Mouse (Mus musculus): ENCODE measurements at regions not wholly inside any gene's neighbourhood (a gene's known extent, or its start where the extent isn't known, plus 50 kb on each side); places are given as distances from the start of the nearest gene placed in this dataset.

DNA sequence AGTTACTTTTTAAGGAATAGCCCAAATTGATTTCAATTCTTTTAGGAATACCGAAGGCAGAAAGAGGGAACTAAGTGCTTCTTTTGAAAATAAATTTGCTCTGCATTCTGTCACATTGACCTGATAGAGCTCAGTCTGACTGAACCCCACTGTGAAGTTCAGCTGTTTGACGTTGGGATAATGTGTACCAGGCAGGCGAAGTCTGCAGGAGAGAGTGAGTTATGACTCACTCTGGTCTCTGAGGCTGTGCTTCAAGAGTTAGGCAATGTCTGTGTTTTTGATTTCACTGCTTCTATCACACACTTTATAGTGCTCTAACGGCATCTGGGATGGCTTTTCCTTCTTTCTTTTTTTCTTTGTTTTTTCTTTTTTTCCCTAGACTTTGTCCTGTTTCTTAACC lies 283.5 kb downstream of the Naf1 start:
- in situ Hi-C loops (cut with MboI, MseI) = no loop called here

DNA sequence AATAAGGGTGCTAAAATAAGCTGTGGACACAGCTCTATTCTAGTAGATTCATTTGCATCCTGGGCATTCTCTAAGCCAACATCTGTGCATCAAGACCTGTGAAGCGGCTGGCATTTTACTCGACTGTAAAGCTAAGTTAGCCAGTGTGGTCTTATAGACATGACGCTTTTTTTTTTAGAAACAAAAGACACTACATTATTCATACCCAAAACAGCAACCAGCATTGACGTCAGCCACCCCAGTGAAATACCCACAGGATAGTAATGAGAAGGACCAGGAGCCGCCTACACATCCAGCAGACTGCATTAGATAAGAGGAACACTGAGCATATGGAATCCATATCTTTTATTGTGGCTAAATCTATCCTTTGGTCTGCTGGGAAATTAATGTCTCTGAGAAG lies 321.7 kb downstream of the Naf1 start:
- in situ Hi-C loops (cut with MboI, MseI) = no loop called here

DNA sequence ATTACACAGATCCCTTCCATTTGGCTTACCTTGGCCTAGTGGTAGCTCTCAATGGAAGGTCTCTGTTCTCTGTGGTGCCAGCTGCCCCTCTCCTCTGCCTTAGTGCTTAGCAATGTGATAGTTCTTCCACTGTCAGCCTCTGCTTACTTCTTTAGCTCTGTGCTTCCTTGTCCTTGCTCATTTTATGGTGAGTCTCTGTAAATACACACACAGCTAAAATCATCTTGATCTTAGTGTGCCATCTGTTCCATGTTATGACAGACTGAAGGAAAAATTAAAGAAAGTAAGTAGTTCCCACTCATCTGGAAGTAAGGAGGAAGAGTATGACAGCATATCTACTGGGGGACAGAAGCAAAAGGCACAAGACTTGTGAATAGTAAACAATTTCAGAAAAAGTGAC lies 324.4 kb upstream of the Nat3 start:
- in situ Hi-C loops (cut with MboI, MseI) = no loop called here

GRCm38 (mm10) chr8:67206064-67206463 lies 317.6 kb upstream of the Nat3 start:
- in situ Hi-C loops (cut with MboI, MseI) = no loop called here

- in situ Hi-C loops (cut with MboI, MseI) = no loop called here
Measured at GRCm38 (mm10) chr8:67231921-67232701, 291.5 kb upstream of the Nat3 start.

- in situ Hi-C loops (cut with MboI, MseI) = no loop called here
Measured at GRCm38 (mm10) chr8:67238934-67239333, 284.7 kb upstream of the Nat3 start.

DNA sequence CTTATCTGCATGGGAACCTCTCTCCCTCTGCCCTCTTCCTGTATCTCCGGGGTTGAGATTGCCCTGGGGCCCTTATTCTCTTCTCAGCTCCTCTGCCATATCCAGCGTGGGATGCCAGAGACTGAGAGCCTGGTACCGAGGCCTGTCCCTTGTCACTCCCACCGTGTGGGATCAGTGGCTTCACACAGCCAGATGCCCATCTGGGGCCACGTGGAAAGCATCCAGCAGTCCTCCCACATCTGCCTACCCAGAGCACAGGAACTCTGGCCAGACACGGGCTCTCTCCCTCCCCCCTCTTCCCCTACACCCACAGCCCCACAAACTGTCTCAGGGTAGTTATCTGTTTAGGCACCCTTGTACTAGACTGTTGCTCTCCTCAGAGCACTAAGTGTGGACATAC lies 244.9 kb upstream of the Nat3 start:
- in situ Hi-C loops (cut with MboI, MseI) = no loop called here

- in situ Hi-C loops (cut with MboI, MseI) = no loop called here
Measured at GRCm38 (mm10) chr8:67279449-67279848, 244.2 kb upstream of the Nat3 start.

DNA sequence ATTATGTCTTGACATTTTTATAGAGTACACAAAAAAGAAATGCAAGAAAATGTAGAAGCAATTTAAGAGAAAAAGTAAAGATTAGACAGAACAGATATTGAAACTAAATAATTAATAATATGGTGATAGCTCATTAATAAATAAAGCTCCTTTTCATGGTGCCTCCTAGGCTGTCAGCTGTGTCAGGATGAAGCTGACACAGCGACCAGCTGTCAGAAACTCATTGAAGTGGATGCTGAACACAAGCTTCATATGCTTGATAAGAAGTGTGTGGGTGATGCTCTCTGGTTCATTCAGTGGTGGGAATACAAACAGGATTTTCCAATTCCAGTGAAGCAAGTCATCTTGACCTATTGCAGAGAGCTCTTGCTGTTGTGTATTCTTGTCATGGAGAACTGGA lies 213.2 kb upstream of the Nat3 start:
- in situ Hi-C loops (cut with MboI, MseI) = no loop called here

GRCm38 (mm10) chr8:67317371-67317770 lies 206.3 kb upstream of the Nat3 start:
- in situ Hi-C loops (cut with MboI, MseI) = no loop called here

DNA sequence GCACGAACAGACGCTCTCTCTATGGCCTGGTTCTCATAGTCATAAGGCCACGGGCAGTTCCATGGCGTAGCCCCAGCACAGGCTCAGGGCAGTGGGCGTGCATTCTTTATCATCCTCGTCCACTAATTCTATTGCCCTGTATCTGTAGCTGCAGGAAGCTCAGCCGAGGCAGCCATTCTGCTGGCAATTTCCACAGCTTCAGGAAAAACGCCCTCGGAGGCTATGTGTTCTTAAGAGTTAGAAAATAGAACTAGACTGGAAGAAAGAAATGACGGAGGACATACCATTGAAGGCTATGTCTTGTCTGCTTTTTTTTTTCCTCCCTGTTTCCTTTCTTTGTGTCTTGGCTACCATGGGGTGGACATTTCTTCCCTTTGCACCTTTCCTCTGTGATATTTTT lies 205.0 kb upstream of the Nat3 start:
- in situ Hi-C loops (cut with MboI, MseI) = no loop called here

GRCm38 (mm10) chr8:67320535-67320934 lies 203.1 kb upstream of the Nat3 start:
- in situ Hi-C loops (cut with MboI, MseI) = no loop called here

GRCm38 (mm10) chr8:67328439-67328838 lies 195.2 kb upstream of the Nat3 start:
- in situ Hi-C loops (cut with MboI, MseI) = no loop called here

DNA sequence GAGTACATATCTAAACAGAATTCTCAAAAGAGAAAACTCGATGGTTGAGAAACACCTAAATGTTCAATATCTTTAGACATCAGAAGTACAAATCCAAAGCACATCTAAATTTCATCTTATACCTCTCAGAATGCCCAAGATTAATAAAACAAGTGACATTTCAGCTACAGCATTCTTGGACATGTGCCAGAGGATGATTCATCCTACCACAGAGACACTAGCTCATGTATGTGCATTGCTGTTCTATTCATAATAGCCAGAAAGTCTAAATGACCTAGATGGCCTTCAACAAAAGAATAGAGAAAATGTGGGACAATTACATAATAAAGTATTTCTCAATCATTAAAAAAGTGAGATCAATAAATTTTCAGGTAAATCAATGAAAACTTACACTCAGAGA lies 146.6 kb upstream of the Nat3 start:
- in situ Hi-C loops (cut with MboI, MseI) = loop anchor here (10.0 kb wide), 1 partner anchor 302 kb away; no protein-coding TSS in a partner anchor

DNA sequence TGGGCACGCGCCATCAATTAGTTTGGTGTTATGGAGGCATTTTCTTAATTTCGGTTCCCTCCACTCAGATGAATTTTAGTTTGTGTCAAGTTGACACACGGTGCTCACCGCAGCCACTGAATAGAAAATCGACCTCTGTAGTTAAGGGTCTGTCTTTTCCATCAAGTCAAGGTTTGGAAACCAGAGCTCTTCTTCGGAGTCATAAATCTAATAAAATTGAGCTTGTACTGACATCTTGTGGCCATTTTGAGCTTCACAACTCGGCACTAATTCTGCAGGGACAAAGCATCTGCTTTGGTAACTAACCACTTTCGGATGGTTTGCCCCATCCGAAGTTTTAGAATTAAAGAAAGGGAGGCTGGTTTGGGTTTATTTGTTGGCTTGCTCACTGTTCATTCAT lies 117.7 kb upstream of the Nat3 start:
- in situ Hi-C loops (cut with MboI, MseI) = loop anchor here (10.0 kb wide), 1 partner anchor 961 kb away; no protein-coding TSS in a partner anchor

- in situ Hi-C loops (cut with MboI, MseI) = no loop called here
Measured at GRCm38 (mm10) chr8:67414826-67415225, 108.8 kb upstream of the Nat3 start.

- in situ Hi-C loops (cut with MboI, MseI) = no loop called here
Measured at GRCm38 (mm10) chr8:67422521-67422920, 101.1 kb upstream of the Nat3 start.

Measured in regulatory T cell (primary cell).